Mouse (Mus musculus) thymus, postnatal 14 days (tissue): ENCODE results near the gene Pmm2.

Source experiments
- DNase-seq: peaks from one replicate; pipeline ENCODE4 v3.0.0; 2021

Gene Pmm2

GRCm38 (mm10) chr16:8637217-8638051 lies at the start of gene Pmm2, which contains the start of gene Tmem186:
TSS of gene Pmm2 (plus strand) at chr16:8637674.
TSS of gene Tmem186 (minus strand) at chr16:8637712.
- DNase-seq = peak; percentile 81

- DNase-seq = no peak
Observed at GRCm38 (mm10) chr16:8595411-8595810, 42.1 kb upstream of the Pmm2 start.

GRCm38 (mm10) chr16:8596336-8596735 lies 41.1 kb upstream of the Pmm2 start:
- DNase-seq = no peak

- no peak for DNase-seq
Observed at GRCm38 (mm10) chr16:8597516-8597915, 40.0 kb upstream of the Pmm2 start.

GRCm38 (mm10) chr16:8603789-8604188 lies 33.7 kb upstream of the Pmm2 start:
- DNase-seq = no peak

- DNase-seq = peak; percentile 58
Observed at GRCm38 (mm10) chr16:8610397-8610796, 27.1 kb upstream of the Pmm2 start.

GRCm38 (mm10) chr16:8612214-8613005 lies 25.1 kb upstream of the Pmm2 start:
- no peak for DNase-seq

GRCm38 (mm10) chr16:8613039-8613438 lies 24.4 kb upstream of the Pmm2 start:
- DNase-seq = no peak

GRCm38 (mm10) chr16:8613447-8613846 lies 24.0 kb upstream of the Pmm2 start:
- DNase-seq = no peak

GRCm38 (mm10) chr16:8619659-8620314 lies 17.7 kb upstream of the Pmm2 start:
- no peak for DNase-seq

GRCm38 (mm10) chr16:8620315-8621115 lies 17.0 kb upstream of the Pmm2 start:
- no peak for DNase-seq

GRCm38 (mm10) chr16:8630419-8630818 lies 7.1 kb upstream of the Pmm2 start:
- DNase-seq = no peak

- peak; percentile 36 for DNase-seq
Observed at GRCm38 (mm10) chr16:8631428-8631827, 6.0 kb upstream of the Pmm2 start.

- DNase-seq = no peak
Observed at GRCm38 (mm10) chr16:8636867-8637216, 632 bp upstream of the Pmm2 start.

- DNase-seq = no peak
Observed at GRCm38 (mm10) chr16:8638131-8638530, 657 bp downstream of the Pmm2 start.

- no peak for DNase-seq
Observed at GRCm38 (mm10) chr16:8639466-8640191, 2.2 kb downstream of the Pmm2 start.

- DNase-seq = peak; percentile 63
Observed at GRCm38 (mm10) chr16:8643855-8644254, 6.4 kb downstream of the Pmm2 start.

- DNase-seq = no peak
Observed at GRCm38 (mm10) chr16:8645546-8645945, 8.1 kb downstream of the Pmm2 start.

- DNase-seq = no peak
Observed at GRCm38 (mm10) chr16:8650007-8650406, 12.5 kb downstream of the Pmm2 start.

GRCm38 (mm10) chr16:8655108-8655507 lies 17.6 kb downstream of the Pmm2 start:
- no peak for DNase-seq

- no peak for DNase-seq
Observed at GRCm38 (mm10) chr16:8655599-8655998, 18.1 kb downstream of the Pmm2 start.

- no peak for DNase-seq
Observed at GRCm38 (mm10) chr16:8656256-8656655, 18.8 kb downstream of the Pmm2 start.
